Mouse (Mus musculus): ENCODE measurements around the gene Klhl21.

Gene Klhl21

GRCm38 (mm10) chr4:152008622-152009075, at the start of gene Klhl21:
TSS of gene Klhl21 (plus strand) at chr4:152008803.
- DNase-seq (ENCODE audit: low read depth, low spot score): peak; percentile 91

- DNase-seq (ENCODE audit: low read depth, low spot score): no peak
Measured at GRCm38 (mm10) chr4:151959849-151960512, 48.6 kb upstream of the Klhl21 start.

- no peak for DNase-seq (ENCODE audit: low read depth, low spot score)
Measured at GRCm38 (mm10) chr4:151960513-151960854, 48.1 kb upstream of the Klhl21 start.

GRCm38 (mm10) chr4:151962817-151963216, 45.8 kb upstream of the Klhl21 start:
- no peak for DNase-seq (ENCODE audit: low read depth, low spot score)

- no peak for DNase-seq (ENCODE audit: low read depth, low spot score)
Measured at GRCm38 (mm10) chr4:151968204-151968921, 40.2 kb upstream of the Klhl21 start.

- DNase-seq (ENCODE audit: low read depth, low spot score): no peak
Measured at GRCm38 (mm10) chr4:151972221-151972967, 36.2 kb upstream of the Klhl21 start.

- DNase-seq (ENCODE audit: low read depth, low spot score): no peak
Measured at GRCm38 (mm10) chr4:151975441-151975840, 33.2 kb upstream of the Klhl21 start.

GRCm38 (mm10) chr4:151977748-151978147, 30.9 kb upstream of the Klhl21 start:
- DNase-seq (ENCODE audit: low read depth, low spot score): peak; percentile 40

- DNase-seq (ENCODE audit: low read depth, low spot score): no peak
Measured at GRCm38 (mm10) chr4:151980699-151981098, 27.9 kb upstream of the Klhl21 start.

- peak; percentile 47 for DNase-seq (ENCODE audit: low read depth, low spot score)
Measured at GRCm38 (mm10) chr4:151981363-151981762, 27.2 kb upstream of the Klhl21 start.

GRCm38 (mm10) chr4:151983043-151983442, 25.6 kb upstream of the Klhl21 start:
- DNase-seq (ENCODE audit: low read depth, low spot score): no peak

GRCm38 (mm10) chr4:151983560-151983959, 25.0 kb upstream of the Klhl21 start:
- DNase-seq (ENCODE audit: low read depth, low spot score): no peak

GRCm38 (mm10) chr4:151985886-151986285, 22.7 kb upstream of the Klhl21 start:
- no peak for DNase-seq (ENCODE audit: low read depth, low spot score)

GRCm38 (mm10) chr4:151986650-151987049, 22.0 kb upstream of the Klhl21 start:
- no peak for DNase-seq (ENCODE audit: low read depth, low spot score)

GRCm38 (mm10) chr4:151988014-151988341, 20.6 kb upstream of the Klhl21 start:
- DNase-seq (ENCODE audit: low read depth, low spot score): no peak

GRCm38 (mm10) chr4:151988342-151989109, 20.1 kb upstream of the Klhl21 start, which contains the start of gene Thap3:
TSS of gene Thap3 (minus strand) at chr4:151988997.
- DNase-seq (ENCODE audit: low read depth, low spot score): no peak

- no peak for DNase-seq (ENCODE audit: low read depth, low spot score)
Measured at GRCm38 (mm10) chr4:151989110-151989488, 19.5 kb upstream of the Klhl21 start.

GRCm38 (mm10) chr4:151992091-151992490, 16.5 kb upstream of the Klhl21 start:
- DNase-seq (ENCODE audit: low read depth, low spot score): no peak

- DNase-seq (ENCODE audit: low read depth, low spot score): no peak
Measured at GRCm38 (mm10) chr4:151993035-151993434, 15.6 kb upstream of the Klhl21 start.

GRCm38 (mm10) chr4:151994228-151995171, 14.1 kb upstream of the Klhl21 start:
- DNase-seq (ENCODE audit: low read depth, low spot score): no peak

Data from telencephalon, adult 2 months (tissue).